Mouse (Mus musculus): ENCODE measurements around the gene Lgr4. TPM values are rescaled to one million over a fixed set of nuclear protein-coding genes. Genes with fewer than 3 reads are reported as not detected.

Gene Lgr4
- polyA plus RNA-seq, 1 experiment from 2014 or later: 8.3 TPM

GRCm38 (mm10) chr2:109969381-109969780 is 51.9 kb downstream of the Lgr4 start:
- no peak overlapping the region for H3K9ac ChIP-seq (replicated peaks)
- 84% methylated on average over 3 of the region's 3 CpGs for WGBS
- ATAC-seq (ENCODE audit: low FRiP score): no peak

GRCm38 (mm10) chr2:109969926-109970532 is 52.6 kb downstream of the Lgr4 start:
- ATAC-seq (ENCODE audit: low FRiP score): no peak
- WGBS: 51% methylated on average over 10 of the region's 10 CpGs
- Histone ChIP-seq H3K27me3 (replicated peaks) (no peaks in the 10 kb centered on the region), H3K36me3 (no peaks in the 10 kb centered on the region), H3K27ac (replicated peaks) (no peak overlapping the region), H3K9ac (replicated peaks) (no peak overlapping the region), H3K4me2 (no peak overlapping the region), H3K9me3 (replicated peaks) (no peaks in the 10 kb centered on the region), H3K4me3 (replicated peaks) (no peak overlapping the region), H3K4me1 (no peaks in the 10 kb centered on the region)

More at GRCm38 (mm10) chr2:109969381-109969780, 51.9 kb downstream of the Lgr4 start:
- Histone ChIP-seq H3K27ac (replicated peaks) (no peak overlapping the region), H3K4me3 (replicated peaks) (no peak overlapping the region), H3K4me2 (no peak overlapping the region), H3K27me3 (replicated peaks) (no peaks in the 10 kb centered on the region), H3K4me1 (no peaks in the 10 kb centered on the region), H3K9me3 (replicated peaks) (no peaks in the 10 kb centered on the region), H3K36me3 (no peaks in the 10 kb centered on the region)

- Histone ChIP-seq H3K4me3 (replicated peaks) (no peak overlapping the region), H3K27me3 (replicated peaks) (no peaks in the 10 kb centered on the region), H3K27ac (replicated peaks) (no peak overlapping the region), H3K4me1 (no peaks in the 10 kb centered on the region), H3K36me3 (no peaks in the 10 kb centered on the region), H3K4me2 (no peak overlapping the region), H3K9me3 (replicated peaks) (no peaks in the 10 kb centered on the region), H3K9ac (replicated peaks) (no peak overlapping the region)
- ATAC-seq (ENCODE audit: low FRiP score): no peak
- 66% methylated on average over 8 of the region's 8 CpGs for WGBS
Observed at GRCm38 (mm10) chr2:109970744-109971410, 53.4 kb downstream of the Lgr4 start.

GRCm38 (mm10) chr2:109972310-109972709 is 54.9 kb downstream of the Lgr4 start:
- ATAC-seq (ENCODE audit: low FRiP score): no peak
- no peak overlapping the region for H3K4me3 ChIP-seq (replicated peaks)
- no peak overlapping the region for H3K4me2 ChIP-seq
- H3K27ac ChIP-seq (replicated peaks): no peak overlapping the region
- no peaks in the 10 kb centered on the region for H3K36me3 ChIP-seq
- H3K27me3 ChIP-seq (replicated peaks): no peaks in the 10 kb centered on the region
- 90% methylated on average over 2 of the region's 2 CpGs for WGBS
- H3K9me3 ChIP-seq (replicated peaks): no peaks in the 10 kb centered on the region
- no peaks in the 10 kb centered on the region for H3K4me1 ChIP-seq
- no peak overlapping the region for H3K9ac ChIP-seq (replicated peaks)

- Histone ChIP-seq H3K4me3 (replicated peaks) (no peak overlapping the region), H3K27me3 (replicated peaks) (no peaks in the 10 kb centered on the region), H3K9ac (replicated peaks) (no peak overlapping the region), H3K9me3 (replicated peaks) (no peaks in the 10 kb centered on the region), H3K4me1 (no peaks in the 10 kb centered on the region), H3K4me2 (no peak overlapping the region), H3K27ac (replicated peaks) (no peak overlapping the region), H3K36me3 (no peaks in the 10 kb centered on the region)
- ATAC-seq (ENCODE audit: low FRiP score): no peak
- WGBS: 81% methylated on average over 7 of the region's 7 CpGs
Observed at GRCm38 (mm10) chr2:109972922-109973321, 55.5 kb downstream of the Lgr4 start.

GRCm38 (mm10) chr2:109974807-109975206 is 57.4 kb downstream of the Lgr4 start:
- H3K4me1 ChIP-seq: peaks cover 7% of the 10 kb centered on the region
- H3K36me3 ChIP-seq: no peaks in the 10 kb centered on the region
- H3K9me3 ChIP-seq (replicated peaks): no peaks in the 10 kb centered on the region
- no peaks in the 10 kb centered on the region for H3K27me3 ChIP-seq (replicated peaks)
- 93% methylated on average over 7 of the region's 7 CpGs for WGBS
- no peak overlapping the region for H3K9ac ChIP-seq (replicated peaks)
- no peak overlapping the region for H3K4me2 ChIP-seq
- no peak overlapping the region for H3K4me3 ChIP-seq (replicated peaks)
- ATAC-seq (ENCODE audit: low FRiP score): no peak
- H3K27ac ChIP-seq (replicated peaks): no peak overlapping the region

- ATAC-seq (ENCODE audit: low FRiP score): no peak
- peaks cover 10% of the 10 kb centered on the region for H3K4me1 ChIP-seq
- H3K9me3 ChIP-seq (replicated peaks): no peaks in the 10 kb centered on the region
- H3K4me2 ChIP-seq: no peak overlapping the region
- H3K36me3 ChIP-seq: no peaks in the 10 kb centered on the region
- H3K27me3 ChIP-seq (replicated peaks): no peaks in the 10 kb centered on the region
- 95% methylated on average over 2 of the region's 2 CpGs for WGBS
- H3K27ac ChIP-seq (replicated peaks): no peak overlapping the region
- no peak overlapping the region for H3K9ac ChIP-seq (replicated peaks)
- H3K4me3 ChIP-seq (replicated peaks): no peak overlapping the region
Observed at GRCm38 (mm10) chr2:109976181-109976580, 58.7 kb downstream of the Lgr4 start.

- WGBS: 88% methylated on average over 6 of the region's 6 CpGs
- no peak overlapping the region for H3K4me3 ChIP-seq (replicated peaks)
Observed at GRCm38 (mm10) chr2:109977322-109977721, 59.9 kb downstream of the Lgr4 start.

GRCm38 (mm10) chr2:109979209-109979608 is 61.8 kb downstream of the Lgr4 start:
- H3K9me3 ChIP-seq (replicated peaks): no peaks in the 10 kb centered on the region
- ATAC-seq (ENCODE audit: low FRiP score): peak; percentile 40
- no peaks in the 10 kb centered on the region for H3K27me3 ChIP-seq (replicated peaks)
- peaks cover 10% of the 10 kb centered on the region for H3K4me1 ChIP-seq
- no peak overlapping the region for H3K4me3 ChIP-seq (replicated peaks)
- no peaks in the 10 kb centered on the region for H3K36me3 ChIP-seq
- H3K4me2 ChIP-seq: no peak overlapping the region
- H3K27ac ChIP-seq (replicated peaks): peak overlapping the region; percentile 43; the same call in 1 of the 2 replicates
- H3K9ac ChIP-seq (replicated peaks): no peak overlapping the region

More at GRCm38 (mm10) chr2:109977322-109977721, 59.9 kb downstream of the Lgr4 start:
- H3K27ac ChIP-seq (replicated peaks): no peak overlapping the region
- no peak overlapping the region for H3K9ac ChIP-seq (replicated peaks)
- no peaks in the 10 kb centered on the region for H3K36me3 ChIP-seq
- H3K4me1 ChIP-seq: peaks cover 10% of the 10 kb centered on the region
- H3K9me3 ChIP-seq (replicated peaks): no peaks in the 10 kb centered on the region
- no peak overlapping the region for H3K4me2 ChIP-seq
- no peak for ATAC-seq (ENCODE audit: low FRiP score)
- H3K27me3 ChIP-seq (replicated peaks): no peaks in the 10 kb centered on the region

GRCm38 (mm10) chr2:109983435-109983834 is 66.0 kb downstream of the Lgr4 start:
- Histone ChIP-seq H3K4me3 (replicated peaks) (no peak overlapping the region), H3K9me3 (replicated peaks) (no peaks in the 10 kb centered on the region)
- WGBS: 91% methylated on average over 6 of the region's 6 CpGs

GRCm38 (mm10) chr2:109984930-109985329 is 67.5 kb downstream of the Lgr4 start:
- H3K9ac ChIP-seq (replicated peaks): no peak overlapping the region
- no peak overlapping the region for H3K4me2 ChIP-seq
- no peaks in the 10 kb centered on the region for H3K27me3 ChIP-seq (replicated peaks)
- H3K36me3 ChIP-seq: no peaks in the 10 kb centered on the region
- no peak overlapping the region for H3K4me3 ChIP-seq (replicated peaks)
- no peak for ATAC-seq (ENCODE audit: low FRiP score)
- WGBS: 64% methylated on average over 1 of the region's 1 CpGs
- peaks cover 23% of the 10 kb centered on the region for H3K4me1 ChIP-seq
- H3K9me3 ChIP-seq (replicated peaks): no peaks in the 10 kb centered on the region
- no peak overlapping the region for H3K27ac ChIP-seq (replicated peaks)

More at GRCm38 (mm10) chr2:109983435-109983834, 66.0 kb downstream of the Lgr4 start:
- Histone ChIP-seq H3K9ac (replicated peaks) (no peak overlapping the region), H3K4me2 (no peak overlapping the region), H3K27me3 (replicated peaks) (no peaks in the 10 kb centered on the region), H3K4me1 (peaks cover 24% of the 10 kb centered on the region), H3K27ac (replicated peaks) (no peak overlapping the region), H3K36me3 (no peaks in the 10 kb centered on the region)
- ATAC-seq (ENCODE audit: low FRiP score): no peak

GRCm38 (mm10) chr2:109985560-109985959 is 68.1 kb downstream of the Lgr4 start:
- H3K36me3 ChIP-seq: no peaks in the 10 kb centered on the region
- 42% methylated on average over 9 of the region's 9 CpGs for WGBS
- no peak overlapping the region for H3K4me2 ChIP-seq
- no peaks in the 10 kb centered on the region for H3K9me3 ChIP-seq (replicated peaks)
- H3K4me3 ChIP-seq (replicated peaks): no peak overlapping the region
- H3K27me3 ChIP-seq (replicated peaks): no peaks in the 10 kb centered on the region
- no peak for ATAC-seq (ENCODE audit: low FRiP score)
- H3K27ac ChIP-seq (replicated peaks): no peak overlapping the region
- H3K4me1 ChIP-seq: peaks cover 25% of the 10 kb centered on the region
- H3K9ac ChIP-seq (replicated peaks): no peak overlapping the region

Measured in neural tube, embryonic 15.5 days (tissue).